Mouse (Mus musculus): ENCODE data around the gene Ttc7. TPM values are rescaled to one million over a fixed set of nuclear protein-coding genes. Genes with fewer than 3 reads are reported as not detected.

The Ttc7 gene
- polyA plus RNA-seq, 1 experiment from 2014 or later: 3.6 TPM

- 60% methylated on average over 18 of the region's 18 CpGs for WGBS
- Histone ChIP-seq H3K4me3 (no peak overlapping the region), H3K9me3 (replicated peaks) (no peaks in the 10 kb centered on the region), H3K4me1 (peaks cover 61% of the 10 kb centered on the region), H3K27ac (peak overlapping the region; percentile 70), H3K27me3 (ENCODE audit: low read depth, poor library complexity, severe bottlenecking) (no peaks in the 10 kb centered on the region), H3K36me3 (no peaks in the 10 kb centered on the region)
- no peak for DNase-seq (ENCODE audit: low spot score)
Measured at GRCm38 (mm10) chr17:87369270-87369759, 86.6 kb downstream of the Ttc7 start.

- Histone ChIP-seq H3K4me1 (peaks cover 63% of the 10 kb centered on the region), H3K4me3 (no peak overlapping the region), H3K27me3 (ENCODE audit: low read depth, poor library complexity, severe bottlenecking) (no peaks in the 10 kb centered on the region), H3K27ac (no peak overlapping the region), H3K9me3 (replicated peaks) (no peaks in the 10 kb centered on the region), H3K36me3 (no peaks in the 10 kb centered on the region)
- DNase-seq (ENCODE audit: low spot score): no peak
- 88% methylated on average over 7 of the region's 7 CpGs for WGBS
Measured at GRCm38 (mm10) chr17:87372189-87372588, 89.5 kb downstream of the Ttc7 start.

- DNase-seq (ENCODE audit: low spot score): no peak
- Histone ChIP-seq H3K36me3 (no peaks in the 10 kb centered on the region), H3K27ac (peak overlapping the region; percentile 37; the same call in 1 of the 2 replicates), H3K4me3 (no peak overlapping the region), H3K27me3 (ENCODE audit: low read depth, poor library complexity, severe bottlenecking) (no peaks in the 10 kb centered on the region), H3K4me1 (peaks cover 63% of the 10 kb centered on the region), H3K9me3 (replicated peaks) (no peaks in the 10 kb centered on the region)
- 93% methylated on average over 9 of the region's 9 CpGs for WGBS
Measured at GRCm38 (mm10) chr17:87373327-87373726, 90.6 kb downstream of the Ttc7 start.

- WGBS: 33% methylated on average over 10 of the region's 10 CpGs
Measured at GRCm38 (mm10) chr17:87375941-87376511, 93.3 kb downstream of the Ttc7 start.

GRCm38 (mm10) chr17:87376831-87377471, 94.3 kb downstream of the Ttc7 start:
- no peak overlapping the region for H3K4me3 ChIP-seq

More at GRCm38 (mm10) chr17:87375941-87376511, 93.3 kb downstream of the Ttc7 start:
- Histone ChIP-seq H3K4me3 (no peak overlapping the region), H3K9me3 (replicated peaks) (no peaks in the 10 kb centered on the region), H3K27ac (peak overlapping the region; percentile 87), H3K36me3 (no peaks in the 10 kb centered on the region), H3K4me1 (peaks cover 67% of the 10 kb centered on the region), H3K27me3 (ENCODE audit: low read depth, poor library complexity, severe bottlenecking) (no peaks in the 10 kb centered on the region)
- peak; percentile 52 for DNase-seq (ENCODE audit: low spot score)

GRCm38 (mm10) chr17:87377536-87377935, 94.8 kb downstream of the Ttc7 start:
- Histone ChIP-seq H3K9me3 (replicated peaks) (no peaks in the 10 kb centered on the region), H3K4me1 (peaks cover 65% of the 10 kb centered on the region), H3K27ac (peak overlapping the region; percentile 87), H3K36me3 (no peaks in the 10 kb centered on the region), H3K4me3 (no peak overlapping the region), H3K27me3 (ENCODE audit: low read depth, poor library complexity, severe bottlenecking) (no peaks in the 10 kb centered on the region)
- WGBS: 45% methylated on average over 6 of the region's 6 CpGs
- DNase-seq (ENCODE audit: low spot score): no peak

More at GRCm38 (mm10) chr17:87376831-87377471, 94.3 kb downstream of the Ttc7 start:
- peak; percentile 62 for DNase-seq (ENCODE audit: low spot score)
- Histone ChIP-seq H3K27me3 (ENCODE audit: low read depth, poor library complexity, severe bottlenecking) (no peaks in the 10 kb centered on the region), H3K4me1 (peaks cover 65% of the 10 kb centered on the region), H3K36me3 (no peaks in the 10 kb centered on the region), H3K27ac (peak overlapping the region; percentile 87), H3K9me3 (replicated peaks) (no peaks in the 10 kb centered on the region)
- 62% methylated on average over 6 of the region's 6 CpGs for WGBS

- H3K9me3 ChIP-seq (replicated peaks): no peaks in the 10 kb centered on the region
- H3K36me3 ChIP-seq: no peaks in the 10 kb centered on the region
- no peak overlapping the region for H3K4me3 ChIP-seq
- WGBS: 71% methylated on average over 16 of the region's 16 CpGs
- peaks cover 65% of the 10 kb centered on the region for H3K4me1 ChIP-seq
- no peaks in the 10 kb centered on the region for H3K27me3 ChIP-seq (ENCODE audit: low read depth, poor library complexity, severe bottlenecking)
- DNase-seq (ENCODE audit: low spot score): no peak
- H3K27ac ChIP-seq: peak overlapping the region; percentile 87
Measured at GRCm38 (mm10) chr17:87378354-87379159, 95.9 kb downstream of the Ttc7 start.

- DNase-seq (ENCODE audit: low spot score): no peak
- Histone ChIP-seq H3K27me3 (ENCODE audit: low read depth, poor library complexity, severe bottlenecking) (no peaks in the 10 kb centered on the region), H3K4me3 (no peak overlapping the region), H3K9me3 (replicated peaks) (no peaks in the 10 kb centered on the region), H3K36me3 (no peaks in the 10 kb centered on the region), H3K27ac (peak overlapping the region; percentile 87), H3K4me1 (peaks cover 65% of the 10 kb centered on the region)
- 86% methylated on average over 11 of the region's 11 CpGs for WGBS
Measured at GRCm38 (mm10) chr17:87379160-87379624, 96.5 kb downstream of the Ttc7 start.

- peak; percentile 56 for DNase-seq (ENCODE audit: low spot score)
- Histone ChIP-seq H3K4me3 (no peak overlapping the region), H3K4me1 (peaks cover 64% of the 10 kb centered on the region), H3K36me3 (no peaks in the 10 kb centered on the region), H3K27ac (peak overlapping the region; percentile 87), H3K27me3 (ENCODE audit: low read depth, poor library complexity, severe bottlenecking) (no peaks in the 10 kb centered on the region), H3K9me3 (replicated peaks) (no peaks in the 10 kb centered on the region)
- 33% methylated on average over 10 of the region's 10 CpGs for WGBS
Measured at GRCm38 (mm10) chr17:87379821-87380220, 97.1 kb downstream of the Ttc7 start.

- Histone ChIP-seq H3K36me3 (no peaks in the 10 kb centered on the region), H3K9me3 (replicated peaks) (no peaks in the 10 kb centered on the region), H3K27me3 (ENCODE audit: low read depth, poor library complexity, severe bottlenecking) (no peaks in the 10 kb centered on the region), H3K27ac (peak overlapping the region; percentile 87), H3K4me3 (no peak overlapping the region), H3K4me1 (peaks cover 56% of the 10 kb centered on the region)
- DNase-seq (ENCODE audit: low spot score): no peak
- WGBS: 92% methylated on average over 9 of the region's 9 CpGs
Measured at GRCm38 (mm10) chr17:87380681-87381080, 98.0 kb downstream of the Ttc7 start.

GRCm38 (mm10) chr17:87385835-87386234, 103.1 kb downstream of the Ttc7 start:
- no peak for DNase-seq (ENCODE audit: low spot score)
- peaks cover 10% of the 10 kb centered on the region for H3K4me1 ChIP-seq
- H3K9me3 ChIP-seq (replicated peaks): no peaks in the 10 kb centered on the region
- H3K27me3 ChIP-seq (ENCODE audit: low read depth, poor library complexity, severe bottlenecking): no peaks in the 10 kb centered on the region
- no peaks in the 10 kb centered on the region for H3K36me3 ChIP-seq
- H3K27ac ChIP-seq: no peak overlapping the region
- 86% methylated on average over 3 of the region's 3 CpGs for WGBS
- H3K4me3 ChIP-seq: no peak overlapping the region

GRCm38 (mm10) chr17:87387068-87387467, 104.4 kb downstream of the Ttc7 start:
- DNase-seq (ENCODE audit: low spot score): no peak
- Histone ChIP-seq H3K9me3 (replicated peaks) (no peaks in the 10 kb centered on the region), H3K27ac (no peak overlapping the region), H3K27me3 (ENCODE audit: low read depth, poor library complexity, severe bottlenecking) (no peaks in the 10 kb centered on the region), H3K4me3 (no peak overlapping the region), H3K4me1 (peaks cover 13% of the 10 kb centered on the region; the same call in 1 of the 2 replicates), H3K36me3 (no peaks in the 10 kb centered on the region)
- 49% methylated on average over 4 of the region's 5 CpGs for WGBS

- 65% methylated on average over 7 of the region's 7 CpGs for WGBS
- H3K4me1 ChIP-seq: peaks cover 16% of the 10 kb centered on the region
- peak overlapping the region; percentile 61 for H3K27ac ChIP-seq
- H3K36me3 ChIP-seq: no peaks in the 10 kb centered on the region
- no peak overlapping the region for H3K4me3 ChIP-seq
- H3K27me3 ChIP-seq (ENCODE audit: low read depth, poor library complexity, severe bottlenecking): no peaks in the 10 kb centered on the region
- DNase-seq (ENCODE audit: low spot score): peak; percentile 26
- no peaks in the 10 kb centered on the region for H3K9me3 ChIP-seq (replicated peaks)
Measured at GRCm38 (mm10) chr17:87391242-87391641, 108.6 kb downstream of the Ttc7 start.

Data from limb, embryonic 10.5 days (tissue).